Mouse (Mus musculus): ENCODE results near the gene Cyp2c23.
A peak's percentile ranks its signal among the peaks of the same experiment; 100 is the strongest.

The Cyp2c23 gene

GRCm38 (mm10) chr19:44024921-44025585, 4.0 kb downstream of the Cyp2c23 start:
- DNase-seq (ENCODE audit: low read depth, low spot score), result no peak

DNA sequence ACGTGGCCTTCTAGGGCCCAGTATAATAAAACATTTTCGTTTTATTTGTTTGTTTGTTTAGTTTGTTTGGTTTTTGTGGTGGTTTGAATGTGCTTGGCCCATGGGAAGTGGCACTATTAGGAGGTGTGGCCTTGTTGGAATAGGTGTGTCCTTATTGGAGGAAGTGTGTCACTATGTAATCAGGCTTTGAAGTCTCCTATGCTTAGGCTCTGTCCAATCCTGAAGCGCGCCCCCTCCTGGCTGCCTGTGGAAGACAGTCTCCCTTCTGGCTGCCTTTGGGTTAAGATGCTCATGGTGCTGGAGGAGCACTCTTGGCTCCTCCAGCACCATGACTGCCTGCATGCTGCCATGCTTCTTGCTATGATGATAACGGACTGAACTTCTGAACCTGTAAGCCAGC, 5.9 kb downstream of the Cyp2c23 start:
- peak; percentile 15 for DNase-seq (ENCODE audit: low read depth, low spot score)

- peak; percentile 89 for DNase-seq (ENCODE audit: low read depth, low spot score)
These were observed 7.5 kb downstream of the Cyp2c23 start for GRCm38 (mm10) chr19:44021502-44021901.

DNA sequence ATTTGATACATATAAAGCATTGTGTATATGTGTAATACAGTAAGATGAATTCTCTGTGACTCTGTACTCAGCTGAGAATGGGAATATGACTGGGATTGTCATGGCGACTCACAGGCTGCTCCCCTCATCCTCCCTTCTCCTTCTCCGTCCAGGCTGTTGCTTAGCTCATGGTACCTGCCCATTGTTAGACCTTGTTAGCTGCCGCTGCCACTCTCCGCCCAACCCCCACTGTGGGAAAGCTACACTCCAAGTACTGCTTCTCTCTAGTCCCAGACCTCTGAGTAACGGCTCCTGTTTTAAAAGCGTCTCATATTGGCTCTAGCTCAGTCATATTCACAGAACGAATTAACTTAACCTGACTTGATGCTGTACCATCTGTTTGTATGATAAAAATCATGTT, 9.3 kb downstream of the Cyp2c23 start:
- no peak for DNase-seq (ENCODE audit: low read depth, low spot score)

GRCm38 (mm10) chr19:44013862-44014261, 15.1 kb downstream of the Cyp2c23 start:
- DNase-seq (ENCODE audit: low read depth, low spot score), result no peak

DNA sequence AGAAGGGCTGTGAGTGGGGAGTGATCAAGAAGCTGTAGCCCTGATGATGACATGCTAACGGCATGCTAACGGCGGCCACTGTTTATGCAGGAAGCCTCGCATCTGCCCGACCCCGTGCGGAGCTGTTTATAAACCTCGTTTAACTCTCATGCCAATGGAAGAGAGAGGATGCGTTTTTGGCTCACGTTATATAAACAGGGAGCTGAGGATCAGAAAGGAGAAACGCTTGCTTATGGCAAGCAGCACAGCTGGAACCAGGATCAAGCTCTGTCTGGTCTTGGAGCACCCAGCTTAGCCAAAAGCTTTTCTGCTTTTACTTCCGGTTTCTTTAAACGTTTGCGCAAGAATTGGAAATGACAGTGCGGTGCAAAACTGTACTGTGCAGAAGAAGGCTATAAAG, 20.2 kb downstream of the Cyp2c23 start:
- no peak for DNase-seq (ENCODE audit: low read depth, low spot score)

GRCm38 (mm10) chr19:44007186-44007585, 21.8 kb downstream of the Cyp2c23 start:
- DNase-seq (ENCODE audit: low read depth, low spot score), result peak; percentile 29

- DNase-seq (ENCODE audit: low read depth, low spot score), result no peak
These were observed 24.0 kb downstream of the Cyp2c23 start for GRCm38 (mm10) chr19:44005025-44005424.

DNA sequence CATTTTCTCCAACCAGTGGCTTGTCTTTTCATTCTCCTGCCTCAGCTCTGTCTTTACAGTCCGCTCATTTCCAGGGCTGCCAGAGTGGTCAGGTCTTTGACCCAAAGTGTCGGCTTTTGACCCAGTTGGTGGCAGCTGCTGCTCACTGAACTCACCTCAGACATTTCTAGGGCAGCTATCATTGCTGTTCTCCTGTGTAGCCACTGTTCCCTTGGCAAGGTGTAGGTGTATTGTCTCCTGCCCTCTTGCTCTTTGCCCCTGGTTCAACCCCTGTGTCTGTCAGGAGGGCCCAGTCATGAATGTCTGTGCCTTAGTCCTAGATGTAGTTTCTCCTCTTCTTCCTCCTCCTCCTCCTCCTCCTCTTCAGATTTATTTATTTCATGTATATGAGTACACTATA, 24.7 kb downstream of the Cyp2c23 start:
- DNase-seq (ENCODE audit: low read depth, low spot score), result no peak

DNA sequence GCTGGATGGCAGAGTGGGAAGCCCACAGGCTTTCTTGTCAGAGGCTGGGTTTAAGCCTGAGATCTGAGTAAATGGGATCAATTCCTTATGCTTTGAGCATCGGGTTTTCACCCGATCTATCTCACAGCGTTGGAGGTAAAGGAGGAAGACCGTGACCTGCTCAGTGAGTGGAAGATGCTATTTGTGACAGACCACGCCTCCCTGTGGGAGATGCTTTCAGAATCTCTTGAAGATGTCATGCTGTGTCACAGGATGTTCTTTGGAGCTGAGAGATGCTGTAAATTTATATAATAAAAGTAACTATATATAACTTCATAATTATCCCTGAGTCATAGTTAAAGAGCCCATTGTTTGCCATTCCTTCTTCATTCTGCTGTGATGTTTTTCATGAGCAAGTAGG, 28.3 kb downstream of the Cyp2c23 start:
- no peak for DNase-seq (ENCODE audit: low read depth, low spot score)

DNA sequence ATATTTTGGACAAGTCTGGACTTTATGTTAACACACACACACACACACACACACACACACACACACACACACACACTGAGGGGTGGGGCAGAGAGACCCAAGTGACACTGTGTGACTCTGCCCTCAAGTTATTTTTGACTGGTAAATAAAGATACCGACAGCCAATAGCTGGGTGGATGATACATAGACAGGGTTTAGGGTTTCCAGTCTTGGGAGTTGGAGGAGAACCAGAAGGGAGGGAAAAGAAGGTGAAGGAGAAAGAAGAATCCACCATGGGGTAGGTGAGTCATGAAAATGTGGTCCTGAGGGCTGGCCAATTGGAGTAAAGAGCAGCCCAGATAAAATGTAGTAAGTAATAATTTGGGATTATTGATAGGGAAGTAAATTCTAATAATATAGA, 28.9 kb downstream of the Cyp2c23 start:
- DNase-seq (ENCODE audit: low read depth, low spot score), result peak; percentile 62

- no peak for DNase-seq (ENCODE audit: low read depth, low spot score)
These were observed 30.0 kb downstream of the Cyp2c23 start for GRCm38 (mm10) chr19:43998802-43999527.

DNA sequence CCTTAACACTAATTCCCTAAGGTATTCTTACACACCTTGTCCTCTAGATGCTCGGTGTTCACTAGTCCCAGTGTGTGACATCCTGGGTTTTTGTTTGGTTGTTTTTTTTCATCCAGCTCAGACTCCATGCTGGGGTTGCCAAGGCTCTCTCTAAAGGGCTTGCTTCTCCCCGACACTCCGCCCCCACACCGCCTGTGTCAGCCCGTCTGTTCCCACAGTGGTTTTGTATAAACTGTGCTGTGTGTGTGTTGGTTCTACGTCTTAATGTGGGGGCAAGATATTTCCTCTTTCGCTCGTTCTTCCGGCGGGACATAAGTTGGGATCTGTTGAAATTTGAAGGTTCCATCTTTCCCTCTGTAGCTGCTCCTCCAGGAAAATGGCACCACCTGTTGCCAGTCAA, 30.9 kb downstream of the Cyp2c23 start:
- DNase-seq (ENCODE audit: low read depth, low spot score), result no peak

DNA sequence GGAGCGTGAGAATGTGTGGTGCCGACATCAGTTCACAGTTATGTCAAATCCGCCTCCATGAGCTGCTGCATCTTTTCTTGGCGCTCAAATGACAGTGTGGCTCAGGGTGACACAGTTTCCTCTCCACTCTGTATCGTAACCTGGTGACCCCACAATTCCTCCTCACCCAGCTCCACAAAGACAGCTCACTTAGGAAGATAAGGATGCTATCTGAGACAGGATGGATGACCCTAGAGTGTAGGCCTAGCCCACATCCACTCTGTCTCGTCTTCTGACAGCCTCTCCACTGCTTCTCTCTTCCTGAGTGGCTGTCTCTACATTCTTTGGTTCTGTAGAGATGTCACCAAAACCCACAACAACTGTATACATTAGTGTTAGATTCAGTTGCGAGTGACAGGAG, 33.6 kb downstream of the Cyp2c23 start:
- DNase-seq (ENCODE audit: low read depth, low spot score), result no peak

GRCm38 (mm10) chr19:43992464-43992863, 36.5 kb downstream of the Cyp2c23 start:
- DNase-seq (ENCODE audit: low read depth, low spot score), result no peak

DNA sequence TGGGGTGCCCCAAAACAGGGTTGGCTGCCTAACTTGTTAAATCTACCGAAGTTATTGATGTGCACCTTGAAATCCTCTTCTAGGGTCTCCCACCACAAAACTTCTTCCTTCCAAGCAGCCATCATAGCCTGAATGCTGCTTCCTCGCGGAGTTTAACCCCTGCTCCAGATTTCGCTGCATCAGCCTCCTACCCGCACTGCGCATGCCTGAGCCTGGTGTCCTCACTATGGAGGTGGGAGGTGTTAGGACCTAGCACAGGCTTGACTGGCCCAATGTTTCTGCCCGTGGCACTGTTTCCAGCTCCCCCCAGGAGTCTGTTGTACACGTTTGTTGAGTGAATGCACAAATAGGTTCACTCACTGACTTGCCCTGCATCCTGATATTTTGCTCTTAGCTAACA, 38.6 kb downstream of the Cyp2c23 start:
- DNase-seq (ENCODE audit: low read depth, low spot score), result no peak

DNA sequence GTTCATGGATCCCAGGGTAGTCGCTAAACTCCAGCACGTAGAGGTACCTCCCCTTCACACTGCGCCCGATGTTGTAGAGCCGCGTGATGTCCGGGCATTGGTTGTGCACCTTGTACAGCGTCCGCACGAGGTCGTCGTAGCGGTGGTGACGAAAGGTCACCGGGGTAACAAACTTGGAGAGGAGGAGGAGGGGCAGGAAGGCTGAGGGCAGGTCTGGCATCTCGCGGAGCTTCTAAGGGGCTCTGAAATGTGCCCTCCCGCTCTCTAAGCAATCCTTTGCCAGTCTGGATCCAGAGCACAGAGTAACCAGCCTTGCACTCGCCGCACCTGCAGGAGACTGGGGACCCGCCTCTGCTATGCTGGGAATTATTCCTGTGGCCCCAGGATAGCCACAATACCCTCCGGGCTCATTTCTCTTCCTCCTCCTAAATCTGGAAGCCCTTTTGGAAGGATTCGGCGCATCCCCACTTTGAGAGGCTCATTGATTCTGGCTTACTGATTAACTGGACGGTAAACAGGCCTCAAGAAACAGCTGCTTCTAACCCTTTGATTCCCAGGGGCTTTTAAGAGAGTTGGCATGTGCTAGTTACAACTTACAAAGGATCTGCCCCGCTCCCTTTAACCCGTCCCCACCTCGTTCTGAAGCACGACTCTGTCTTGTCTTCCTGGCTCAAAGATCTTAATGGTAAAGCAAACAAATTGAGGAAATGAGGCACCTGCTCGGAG, 42.8 kb downstream of the Cyp2c23 start, which contains the start of gene Cpn1:
Gene Cpn1, minus strand, starts transcription at position 488 of the 726 bp plus-strand sequence.
- no peak for DNase-seq (ENCODE audit: low read depth, low spot score)

GRCm38 (mm10) chr19:43981992-43982391, 47.0 kb downstream of the Cyp2c23 start:
- DNase-seq (ENCODE audit: low read depth, low spot score), result no peak

DNA sequence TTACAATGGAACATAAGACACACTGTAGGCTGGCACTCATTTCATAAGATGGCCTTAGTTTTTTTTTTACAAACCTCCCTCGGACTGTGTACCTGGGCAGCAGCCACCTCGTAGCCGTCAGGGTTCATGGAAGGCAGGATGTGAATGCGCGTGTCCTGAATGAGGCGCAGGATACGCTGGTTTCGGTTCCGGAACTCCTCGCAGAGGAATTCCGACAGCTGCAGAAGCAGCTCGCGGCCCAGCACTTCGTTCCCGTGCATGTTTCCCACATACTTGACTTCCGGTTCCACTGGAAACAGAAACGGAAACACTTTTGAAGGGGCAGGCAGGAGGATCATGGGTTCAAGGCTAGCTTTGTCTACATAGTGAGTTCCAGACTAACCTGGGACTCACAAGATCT, 48.3 kb downstream of the Cyp2c23 start:
- no peak for DNase-seq (ENCODE audit: low read depth, low spot score)

DNA sequence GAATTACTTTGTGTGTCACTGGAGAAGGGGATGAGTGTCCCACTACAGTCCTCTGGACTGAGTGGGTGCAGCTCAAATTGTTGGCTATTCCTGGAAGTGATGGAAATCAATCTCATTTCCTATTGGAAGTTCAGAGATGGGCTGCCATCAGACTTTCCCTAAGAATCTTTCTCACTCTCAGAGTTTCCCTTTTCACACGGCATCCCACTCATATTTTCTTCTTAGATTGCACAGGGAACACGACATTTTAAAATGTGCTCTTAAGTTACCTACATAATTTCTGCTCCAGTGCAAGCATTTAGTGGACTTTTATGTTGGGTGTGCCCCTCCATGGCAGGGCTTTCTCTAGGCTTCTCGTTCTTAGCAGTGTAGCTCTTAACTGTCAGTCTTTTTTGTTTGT, 51.2 kb downstream of the Cyp2c23 start:
- DNase-seq (ENCODE audit: low read depth, low spot score), result no peak

- no peak for DNase-seq (ENCODE audit: low read depth, low spot score)
These were observed 52.3 kb downstream of the Cyp2c23 start for GRCm38 (mm10) chr19:43976661-43977060.

DNA sequence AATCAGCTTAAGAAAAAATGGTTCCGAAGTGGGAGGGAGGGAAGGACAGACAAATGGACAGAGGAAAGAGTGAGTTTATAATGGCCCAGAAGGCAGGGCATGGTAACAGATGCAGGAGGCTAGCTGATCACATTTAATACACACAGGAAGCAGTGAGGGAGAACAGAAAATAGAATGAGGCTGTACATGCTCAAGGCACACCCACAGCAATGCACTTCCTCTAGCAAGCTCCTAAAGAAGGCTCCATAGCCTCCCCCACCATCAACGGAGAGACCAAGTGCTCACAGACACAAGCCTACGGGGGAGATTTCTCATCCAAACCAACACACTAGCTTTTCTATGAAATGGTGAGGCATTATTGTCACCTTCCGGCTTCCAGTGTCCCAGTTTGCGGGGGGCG, 54.8 kb downstream of the Cyp2c23 start:
- DNase-seq (ENCODE audit: low read depth, low spot score), result no peak

GRCm38 (mm10) chr19:43973711-43974110, 55.3 kb downstream of the Cyp2c23 start:
- no peak for DNase-seq (ENCODE audit: low read depth, low spot score)

Data from 3T3-L1 (cell line).